Mouse (Mus musculus) testis, adult 2 months (tissue): ENCODE measurements at regions not wholly inside any gene's neighbourhood (a gene's known extent, or its start where the extent isn't known, plus 50 kb on each side); places are given as distances from the start of the nearest gene placed in this dataset.

Source experiments
- H3K27ac ChIP-seq: fragments of 200-500 bp; 2 replicates; pipeline ENCODE4 v1.5.1; 2012; ENCODE audit warnings: low read depth, low read length; ENCODE audit not compliant: control insufficient read depth, insufficient read depth
- H3K27me3 ChIP-seq: fragments of 200-500 bp; 2 replicates; pipeline ENCODE4 v1.6.1; 2012; ENCODE audit warnings: mild to moderate bottlenecking, low read length, moderate library complexity; ENCODE audit not compliant: control insufficient read depth, insufficient read depth
- H3K36me3 ChIP-seq: fragments of 200-500 bp; 2 replicates; pipeline ENCODE4 v1.6.1; 2012; ENCODE audit warnings: mild to moderate bottlenecking, low read length; ENCODE audit not compliant: control insufficient read depth, insufficient read depth
- H3K4me1 ChIP-seq: fragments of 200-500 bp; 2 replicates; pipeline ENCODE4 v1.6.1; 2012; ENCODE audit warnings: low read length; ENCODE audit not compliant: control insufficient read depth, insufficient read depth
- H3K4me3 ChIP-seq: fragments of 200-500 bp; 2 replicates; pipeline ENCODE4 v1.5.1; 2012; ENCODE audit warnings: low read depth, mild to moderate bottlenecking, low read length, moderate library complexity, mixed read lengths; ENCODE audit not compliant: control insufficient read depth
- CTCF ChIP-seq: fragments of 200-500 bp; IDR thresholded peaks from 2 replicates; pipeline ENCODE4 v1.5.1; 2012; ENCODE audit warnings: low read depth, mild to moderate bottlenecking, inconsistent platforms, low read length, moderate library complexity; ENCODE audit not compliant: control insufficient read depth, insufficient read depth, insufficient replicate concordance
- POLR2A ChIP-seq: fragments of 200-500 bp; IDR thresholded peaks from 2 replicates; pipeline ENCODE4 v1.6.1; 2012; ENCODE audit warnings: low read depth, mild to moderate bottlenecking, inconsistent platforms, low read length, moderate library complexity; ENCODE audit not compliant: control insufficient read depth

- H3K4me1 ChIP-seq = peaks cover 2% of the 10 kb centered on the region; the same call in 1 of the 2 replicates
- H3K27me3 ChIP-seq = no peaks in the 10 kb centered on the region
- H3K36me3 ChIP-seq = no peaks in the 10 kb centered on the region
- TF ChIP-seq CTCF (no peak), POLR2A (no peak)
- H3K27ac ChIP-seq = no peak overlapping the region
- no peak overlapping the region for H3K4me3 ChIP-seq
These were observed 118.6 kb upstream of the L3mbtl3 start for GRCm38 (mm10) chr10:26494380-26494781.

- TF ChIP-seq POLR2A (no peak), CTCF (no peak)
- no peaks in the 10 kb centered on the region for H3K27me3 ChIP-seq
- H3K4me1 ChIP-seq = no peaks in the 10 kb centered on the region
- no peak overlapping the region for H3K27ac ChIP-seq
- no peaks in the 10 kb centered on the region for H3K36me3 ChIP-seq
- no peak overlapping the region for H3K4me3 ChIP-seq
These were observed 124.6 kb upstream of the L3mbtl3 start for GRCm38 (mm10) chr10:26500265-26500935.

- no peak for TF ChIP-seq CTCF
- no peak for TF ChIP-seq POLR2A
- H3K27me3 ChIP-seq = no peaks in the 10 kb centered on the region
- H3K36me3 ChIP-seq = no peaks in the 10 kb centered on the region
- H3K4me3 ChIP-seq = peak overlapping the region; percentile 24
- no peak overlapping the region for H3K27ac ChIP-seq
- H3K4me1 ChIP-seq = no peaks in the 10 kb centered on the region
These were observed 145.1 kb upstream of the L3mbtl3 start for GRCm38 (mm10) chr10:26520879-26521278.

- no peaks in the 10 kb centered on the region for H3K36me3 ChIP-seq
- H3K27me3 ChIP-seq = no peaks in the 10 kb centered on the region
- H3K4me3 ChIP-seq = no peak overlapping the region
- no peaks in the 10 kb centered on the region for H3K4me1 ChIP-seq
- no peak for TF ChIP-seq POLR2A
- no peak for TF ChIP-seq CTCF
- H3K27ac ChIP-seq = no peak overlapping the region
These were observed 150.2 kb upstream of the L3mbtl3 start for GRCm38 (mm10) chr10:26525848-26526546.

GRCm38 (mm10) chr10:26540189-26540588 lies 164.4 kb upstream of the L3mbtl3 start:
- no peak overlapping the region for H3K27ac ChIP-seq
- no peaks in the 10 kb centered on the region for H3K27me3 ChIP-seq
- H3K4me3 ChIP-seq = no peak overlapping the region
- TF ChIP-seq POLR2A = no peak
- TF ChIP-seq CTCF = no peak
- H3K36me3 ChIP-seq = no peaks in the 10 kb centered on the region
- no peaks in the 10 kb centered on the region for H3K4me1 ChIP-seq

- TF ChIP-seq CTCF (no peak), POLR2A (no peak)
- H3K27me3 ChIP-seq = no peaks in the 10 kb centered on the region
- H3K4me3 ChIP-seq = no peak overlapping the region
- no peak overlapping the region for H3K27ac ChIP-seq
- no peaks in the 10 kb centered on the region for H3K36me3 ChIP-seq
- no peaks in the 10 kb centered on the region for H3K4me1 ChIP-seq
These were observed 168.3 kb upstream of the L3mbtl3 start for GRCm38 (mm10) chr10:26544061-26544460.

GRCm38 (mm10) chr10:26544796-26545195 lies 169.0 kb upstream of the L3mbtl3 start:
- Histone ChIP-seq H3K27ac (no peak overlapping the region), H3K4me3 (no peak overlapping the region), H3K27me3 (no peaks in the 10 kb centered on the region), H3K4me1 (no peaks in the 10 kb centered on the region), H3K36me3 (no peaks in the 10 kb centered on the region)
- TF ChIP-seq CTCF (no peak), POLR2A (no peak)

- no peaks in the 10 kb centered on the region for H3K4me1 ChIP-seq
- H3K27ac ChIP-seq = no peak overlapping the region
- no peaks in the 10 kb centered on the region for H3K36me3 ChIP-seq
- TF ChIP-seq POLR2A = no peak
- no peak for TF ChIP-seq CTCF
- H3K27me3 ChIP-seq = no peaks in the 10 kb centered on the region
- no peak overlapping the region for H3K4me3 ChIP-seq
These were observed 180.5 kb upstream of the L3mbtl3 start for GRCm38 (mm10) chr10:26556246-26556645.
